Mouse (Mus musculus) c-Kit-positive CD71-positive TER-119-negative erythroid progenitor cells, embryonic 14.5 days (primary cell): ENCODE results near the gene Zbtb33.
"Not testable (repeated sequence)": the region's sequence is repeated elsewhere in the genome, so short reads cannot be mapped to it uniquely, and the experiment has no call there.

ENCODE experiments used
- DNase-seq: peaks from one replicate; pipeline ENCODE4 v3.0.0-alpha.2; 2013; ENCODE audit warnings: low read depth

The Zbtb33 gene

DNA sequence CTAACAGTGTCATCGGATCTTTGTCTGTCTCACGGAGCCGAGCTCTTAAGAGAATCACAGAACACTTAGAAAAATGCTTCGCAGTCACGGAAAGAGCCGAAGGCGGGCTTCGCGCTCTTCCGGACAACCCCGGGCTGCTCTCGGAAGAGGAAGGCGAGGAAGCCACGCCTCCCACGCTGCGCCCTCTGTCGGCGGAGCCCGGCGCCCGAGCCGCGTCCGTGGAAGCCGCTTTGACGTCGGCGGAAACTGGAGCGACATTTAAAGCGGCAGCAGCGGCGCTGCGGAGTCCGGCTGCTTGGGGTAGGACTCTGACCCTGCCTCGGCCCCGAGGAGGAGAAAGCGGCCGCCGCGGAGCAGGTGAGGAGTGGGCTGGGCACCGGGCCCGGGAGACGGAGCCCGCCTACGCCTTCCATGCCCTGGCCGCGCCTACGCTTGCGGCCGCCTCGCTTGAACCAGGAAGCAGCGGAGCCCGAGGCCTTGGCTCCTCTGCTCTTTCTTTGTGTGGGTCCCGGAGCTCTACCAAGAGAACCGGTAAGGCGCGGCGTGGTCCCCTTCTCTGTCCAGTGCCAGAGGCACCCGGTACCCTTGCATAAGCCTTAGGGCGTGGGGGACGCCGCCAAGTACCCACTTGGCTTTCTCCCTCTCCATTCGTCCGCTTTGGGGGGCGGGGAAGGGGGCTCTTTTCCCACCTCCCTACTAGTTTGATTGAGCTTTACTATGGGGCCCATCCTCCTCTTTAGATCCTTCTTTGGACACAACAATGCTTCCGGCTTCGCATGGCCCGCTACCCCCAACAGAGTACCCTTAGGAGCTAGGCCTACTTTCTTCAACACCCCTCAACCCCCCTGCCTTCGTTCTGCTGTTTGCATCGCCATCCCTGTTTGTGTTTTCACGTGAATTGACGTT lies at the start of gene Zbtb33:
Zbtb33 (plus strand) TSS at position 242 of the 906 bp plus-strand sequence.
- peak; percentile 60 for DNase-seq

DNA sequence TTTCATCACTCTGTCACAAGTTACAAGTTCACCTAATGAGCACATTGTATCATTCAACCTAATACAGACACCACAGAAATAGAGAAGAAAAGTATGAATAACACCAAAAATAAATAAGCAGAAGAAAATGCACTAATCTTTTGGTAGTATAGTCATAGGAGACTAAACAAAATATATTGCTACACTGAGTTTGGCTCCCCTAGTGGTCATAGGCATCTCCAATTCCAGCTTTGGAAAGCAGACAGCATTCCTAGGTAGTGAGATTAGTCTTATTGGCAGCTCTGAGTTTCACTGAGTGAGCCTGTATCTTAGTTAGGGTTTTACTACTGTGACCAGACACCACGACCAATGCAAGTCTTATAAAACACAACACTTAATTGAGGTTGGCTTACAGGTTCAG lies 30.5 kb upstream of the Zbtb33 start:
- no peak for DNase-seq

DNA sequence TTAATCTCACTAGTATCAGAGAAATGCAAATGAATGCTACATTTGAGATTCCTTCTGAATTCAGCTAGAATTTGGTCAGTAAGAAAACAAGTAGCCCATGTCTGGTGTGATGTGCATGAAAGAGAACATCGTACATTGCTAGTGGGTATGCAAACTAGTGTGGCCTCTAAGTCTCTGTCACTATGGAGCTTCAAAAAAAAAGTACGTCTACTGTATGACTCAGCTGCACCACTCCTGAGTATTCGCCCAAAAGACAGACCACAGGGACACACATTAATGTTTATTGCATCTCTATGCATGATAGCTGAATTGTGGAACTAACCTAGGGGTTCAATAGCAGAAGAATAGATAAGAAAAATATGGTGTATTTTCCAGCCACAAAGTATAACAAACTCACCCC lies 24.3 kb upstream of the Zbtb33 start:
- DNase-seq, result no peak

DNA sequence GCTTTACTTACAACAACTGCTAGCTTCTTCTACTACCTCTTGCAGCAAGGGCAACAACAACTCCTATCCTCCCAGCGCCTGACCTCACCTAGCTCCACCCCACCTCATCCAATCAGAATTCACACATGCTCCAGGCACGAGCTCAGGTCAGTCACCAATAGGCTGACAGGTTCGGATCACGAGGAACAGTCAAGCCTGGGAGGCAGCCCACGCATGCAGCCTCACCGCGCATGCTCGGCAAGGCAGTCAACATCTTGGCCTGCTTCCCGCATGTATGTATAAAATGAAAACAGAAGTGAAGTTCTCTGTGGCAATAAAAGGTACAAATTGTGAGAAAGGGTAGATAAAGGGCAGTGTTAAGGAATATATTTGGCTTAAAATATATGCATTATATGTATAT lies 23.5 kb upstream of the Zbtb33 start:
- DNase-seq, result no peak

DNA sequence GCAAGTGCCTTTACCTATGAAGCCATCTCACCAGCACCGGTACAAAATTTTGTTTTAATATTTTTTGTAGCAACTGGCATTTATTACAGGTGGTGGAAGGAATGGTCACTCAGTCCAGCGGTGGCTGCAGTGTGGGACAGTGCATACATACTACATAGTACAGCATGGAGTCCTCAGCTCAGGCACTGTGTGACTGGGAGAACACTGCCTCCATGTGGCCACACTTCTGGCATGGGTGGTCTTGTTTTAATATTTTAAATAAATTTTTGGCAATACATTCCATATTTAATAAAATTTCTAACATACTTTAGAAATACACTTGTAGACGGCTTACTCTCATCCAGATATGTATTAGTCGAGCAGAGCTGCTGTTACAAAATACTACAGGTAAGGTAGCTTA lies 23.0 kb upstream of the Zbtb33 start:
- DNase-seq, result no peak

DNA sequence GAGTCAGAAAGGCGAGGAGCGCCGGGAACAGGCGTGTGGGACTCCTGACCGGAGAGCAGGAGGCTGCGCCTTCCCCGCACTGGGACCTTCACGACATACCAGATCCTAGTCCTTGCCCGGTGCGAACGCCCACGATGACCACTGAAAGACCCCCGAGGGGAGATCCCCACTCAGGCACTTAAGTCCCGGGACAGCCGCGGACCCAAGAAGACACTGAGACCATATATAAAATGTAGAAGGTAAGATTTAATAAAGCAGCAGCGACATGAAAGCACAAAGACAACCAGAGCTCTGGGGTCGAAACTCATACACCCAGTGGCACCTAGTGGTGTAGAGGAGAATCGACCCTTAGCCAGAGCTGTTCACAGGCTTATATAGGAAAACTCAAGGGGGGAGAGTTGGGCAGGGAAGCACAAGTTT lies 9.7 kb upstream of the Zbtb33 start:
- DNase-seq, result not testable (repeated sequence)

DNA sequence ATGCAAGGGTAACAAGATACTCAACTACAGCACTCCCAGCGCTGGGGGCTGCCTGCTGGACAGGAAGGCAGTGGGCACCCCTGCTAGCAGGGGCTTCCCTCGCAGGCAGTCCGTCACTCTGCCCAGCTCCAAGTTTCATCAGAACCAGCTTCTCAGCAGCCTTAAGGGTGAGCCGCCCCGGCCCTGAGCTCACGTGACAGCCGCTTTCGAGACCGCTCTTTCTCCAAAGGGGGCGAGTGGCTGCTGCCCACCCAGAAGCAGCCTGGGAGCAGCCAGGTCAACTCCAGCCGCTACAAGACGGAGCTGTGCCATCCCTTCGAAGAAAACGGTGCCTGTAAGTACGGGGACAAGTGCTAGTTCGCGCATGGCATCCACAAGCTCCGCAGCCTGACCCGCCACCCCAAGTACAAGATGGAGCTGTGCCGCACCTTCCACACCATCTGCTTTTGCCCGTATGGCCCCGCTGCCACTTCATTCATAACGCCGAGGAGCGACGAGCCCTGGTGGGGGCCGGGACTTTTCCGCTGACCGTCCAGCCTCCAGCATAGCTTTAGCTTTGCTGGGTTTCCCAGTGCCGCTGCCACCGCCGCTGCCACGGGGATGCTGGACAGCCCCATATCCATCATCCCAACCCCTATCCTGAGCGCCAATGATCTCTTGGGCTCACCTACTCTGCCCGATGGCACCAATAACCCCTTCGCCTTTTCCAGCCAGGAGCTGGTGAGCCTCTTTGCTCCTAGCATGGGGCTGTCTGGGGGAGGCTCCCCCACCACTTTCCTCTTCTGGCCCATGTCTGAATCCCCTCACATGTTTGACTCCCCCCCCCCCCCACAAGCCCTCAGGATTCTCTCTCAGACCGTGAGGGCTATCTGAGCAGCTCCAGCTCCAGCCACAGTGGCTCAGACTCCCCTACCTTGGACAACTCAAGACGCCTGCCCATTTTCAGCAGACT lies 8.7 kb upstream of the Zbtb33 start:
- no peak for DNase-seq

DNA sequence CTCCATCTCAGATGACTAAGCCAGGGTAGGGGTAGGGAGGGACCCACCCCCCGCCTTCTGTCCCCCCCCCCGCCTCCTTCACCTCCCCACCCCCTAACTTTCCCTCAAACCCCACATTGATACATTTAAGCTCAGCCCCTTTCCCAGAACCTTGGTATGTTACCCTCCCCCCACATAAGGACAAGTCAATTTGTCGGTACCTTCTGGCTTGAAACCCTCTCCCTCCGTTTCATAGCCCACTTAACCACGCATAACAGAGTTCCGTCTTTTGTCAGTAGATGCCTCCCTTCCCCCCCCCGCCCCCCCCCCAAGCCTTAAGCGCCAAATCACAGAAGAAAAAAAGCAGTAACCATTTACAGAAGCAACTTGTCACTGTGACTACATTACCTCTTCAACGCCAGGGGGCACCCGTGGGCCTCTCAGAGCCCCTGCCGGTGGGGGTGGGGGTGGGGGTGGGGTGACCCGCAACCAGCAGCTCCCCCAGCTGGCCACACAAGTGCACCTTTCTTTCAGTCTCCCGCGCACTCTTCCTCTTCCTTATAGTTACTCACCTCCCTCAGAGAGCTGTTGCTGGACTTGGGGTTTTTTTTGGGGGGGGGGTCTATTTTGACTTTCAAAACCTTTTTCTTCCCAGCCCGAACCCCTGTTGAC lies 7.9 kb upstream of the Zbtb33 start:
- DNase-seq, result no peak

DNA sequence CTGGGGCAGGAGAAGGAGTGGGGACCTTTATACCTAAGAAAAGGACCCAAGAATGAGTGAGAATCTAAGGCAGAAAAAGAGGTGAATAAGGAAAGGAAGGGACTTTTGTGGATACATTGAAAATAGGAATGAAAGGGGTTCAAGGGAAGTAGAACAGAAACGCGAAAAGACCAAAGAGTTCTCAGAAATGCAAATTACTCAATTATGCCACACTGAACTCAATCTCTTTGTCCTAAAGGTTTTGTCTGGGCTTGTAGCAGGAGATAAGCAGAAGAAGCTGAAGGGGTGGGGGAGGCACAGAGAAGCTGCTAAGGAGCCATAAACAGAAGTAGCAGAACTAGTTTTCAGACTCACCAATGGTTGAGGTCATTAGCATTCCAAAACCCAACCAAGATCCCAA lies 4.1 kb upstream of the Zbtb33 start:
- no peak for DNase-seq

DNA sequence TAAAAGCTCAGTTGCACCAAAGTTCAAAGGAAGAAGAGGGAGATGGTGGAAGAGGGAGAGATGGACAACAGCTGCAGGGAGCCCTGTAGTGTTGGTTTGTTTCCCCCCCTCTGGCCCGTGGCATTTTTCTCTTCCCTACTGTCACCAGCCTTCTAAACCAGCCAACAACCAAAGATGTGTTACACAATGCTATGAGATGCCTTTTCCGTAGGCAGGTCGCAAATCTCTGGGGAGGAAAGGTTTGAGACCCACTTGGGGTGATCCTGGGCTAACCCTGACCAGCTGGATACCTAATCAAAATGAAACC lies 818 bp downstream of the Zbtb33 start:
- no peak for DNase-seq

DNA sequence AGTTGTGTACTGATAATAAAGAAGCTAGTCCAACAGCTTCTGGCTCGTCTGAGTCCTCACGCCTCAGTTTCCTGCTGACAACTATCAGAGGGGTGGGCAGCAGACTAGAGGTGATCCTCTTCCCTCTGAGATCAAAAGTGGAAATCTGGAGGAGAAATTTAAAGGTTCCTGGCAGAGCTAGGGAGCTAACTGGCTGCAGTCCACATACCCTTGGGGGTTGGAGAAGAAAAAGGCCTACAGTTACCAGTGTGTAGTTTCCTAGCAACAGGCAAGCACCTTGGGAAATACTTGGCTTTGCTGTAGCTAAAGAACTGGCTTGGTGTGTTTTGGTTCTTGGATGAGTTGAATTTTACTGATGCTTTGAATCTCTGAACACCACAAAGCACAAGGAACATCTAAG lies 12.2 kb downstream of the Zbtb33 start:
- DNase-seq, result no peak

DNA sequence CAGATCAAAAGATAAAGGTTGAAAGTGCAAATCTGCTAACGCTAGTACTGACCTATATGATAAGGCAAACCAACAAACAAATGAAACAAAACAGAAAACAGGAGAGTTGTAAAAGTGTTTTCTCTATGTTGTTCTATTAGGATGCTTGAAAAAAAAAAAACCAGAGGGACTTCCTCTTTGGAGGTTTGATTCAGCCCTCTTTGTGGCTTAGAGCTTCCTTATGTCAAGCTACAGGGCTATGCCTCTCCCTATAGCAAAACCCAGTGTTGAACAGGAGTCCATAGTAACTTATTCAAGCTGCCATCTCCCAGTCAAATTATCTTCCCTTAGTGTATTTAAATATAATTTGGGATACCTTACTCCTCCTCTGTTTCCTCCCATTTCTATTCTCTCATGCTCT lies 17.8 kb downstream of the Zbtb33 start:
- no peak for DNase-seq

DNA sequence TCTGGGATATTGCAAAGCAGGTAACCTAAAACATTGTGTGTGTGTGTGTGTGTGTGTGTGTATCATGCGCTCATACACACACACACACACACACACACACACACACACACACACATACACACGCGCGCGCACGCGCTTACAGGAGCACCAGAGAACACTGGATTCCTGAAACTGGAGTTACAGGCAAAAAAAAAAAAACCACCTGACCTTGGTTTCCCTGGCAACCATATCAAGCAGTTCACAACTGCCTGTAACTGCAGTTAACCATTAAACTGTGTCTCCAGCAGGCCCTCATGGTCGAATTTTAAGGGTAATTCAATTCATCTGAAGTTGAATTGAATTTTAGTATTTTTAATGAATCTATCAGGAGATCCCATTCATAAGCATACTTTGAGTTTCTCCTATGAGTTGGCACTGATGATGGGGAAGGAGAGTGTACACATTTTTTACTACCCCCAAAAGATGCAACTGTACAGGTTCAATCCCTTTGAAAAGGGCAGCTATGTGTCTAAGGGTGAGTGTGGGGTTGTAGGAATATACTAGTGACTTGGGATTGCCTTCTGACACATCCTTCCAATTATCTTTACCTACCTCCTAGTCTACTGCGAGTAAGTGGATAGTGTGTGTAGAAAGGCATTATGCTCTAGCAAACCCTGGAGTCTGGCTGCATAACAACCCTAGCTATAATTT lies 27.5 kb downstream of the Zbtb33 start:
- no peak for DNase-seq

DNA sequence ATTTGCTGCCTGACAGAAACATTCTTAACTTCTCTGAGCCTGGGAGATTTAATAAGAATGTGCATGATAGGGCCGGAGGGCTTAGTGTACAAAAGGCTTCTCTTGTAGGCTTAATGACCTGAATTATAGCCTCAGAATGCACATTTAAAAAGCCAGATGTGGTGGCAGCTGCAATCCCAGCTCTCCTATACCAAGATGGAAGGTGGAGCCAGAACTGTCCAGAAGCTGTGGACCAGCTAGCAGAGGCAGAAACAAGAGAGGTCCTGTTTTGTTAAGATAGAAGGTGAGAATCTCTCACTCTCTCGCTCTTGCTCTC lies 28.0 kb downstream of the Zbtb33 start:
- DNase-seq, result no peak

DNA sequence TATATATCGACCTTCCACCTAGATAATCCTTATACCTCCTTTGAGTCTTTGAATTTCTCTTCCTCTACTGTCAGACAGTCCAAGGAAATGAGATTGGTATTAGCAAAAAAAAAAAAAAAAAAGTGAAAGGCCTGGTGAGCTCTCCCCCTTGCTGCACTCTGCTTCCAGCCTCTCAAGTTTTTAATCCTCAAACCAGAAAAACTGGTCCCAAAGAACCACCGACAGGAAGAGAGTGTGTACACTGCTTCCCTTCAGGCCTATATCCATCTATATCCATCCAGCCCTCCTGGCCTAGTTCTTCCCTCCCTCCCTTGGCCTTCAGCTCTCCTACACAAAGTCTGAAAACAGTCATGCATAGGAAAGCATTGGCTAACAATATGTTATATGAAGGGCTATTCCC lies 33.2 kb downstream of the Zbtb33 start:
- no peak for DNase-seq

DNA sequence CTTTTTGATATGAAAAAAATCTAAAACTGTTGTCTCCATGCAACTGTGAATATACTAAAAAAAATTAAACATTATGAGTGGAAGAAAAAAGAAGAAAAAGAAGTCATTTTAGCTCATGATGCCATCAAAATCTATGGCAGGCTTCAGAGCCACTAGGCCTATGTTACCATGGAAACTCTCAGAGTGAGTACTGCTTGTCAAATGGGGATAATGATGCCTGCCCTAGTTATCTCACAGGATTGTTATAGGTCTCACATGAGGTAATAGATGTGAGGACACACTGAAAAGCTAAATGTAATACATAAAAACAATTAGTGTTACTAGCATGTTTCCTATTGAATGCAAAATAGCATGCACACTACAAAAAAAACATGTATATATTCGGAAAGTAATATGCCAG lies 40.3 kb downstream of the Zbtb33 start:
- no peak for DNase-seq

DNA sequence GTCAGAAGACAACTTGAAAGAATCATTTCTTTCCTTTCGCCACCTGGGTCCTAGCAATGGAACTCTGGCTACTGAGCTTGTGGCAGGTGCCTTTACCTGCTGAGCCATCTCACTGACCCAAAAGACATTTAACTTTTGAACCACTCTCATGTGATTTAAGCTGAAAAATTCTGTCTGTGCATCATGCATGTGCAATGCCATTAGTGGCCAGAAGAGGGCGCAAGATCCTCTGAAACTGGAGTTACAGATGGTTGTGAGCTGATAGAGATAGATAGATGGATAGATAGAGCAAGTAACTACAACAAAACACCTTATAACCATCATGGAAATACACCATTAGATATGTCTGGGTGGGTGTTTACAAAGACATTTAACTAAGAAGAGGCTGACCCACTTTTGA lies 48.1 kb downstream of the Zbtb33 start:
- DNase-seq, result no peak
